Mouse (Mus musculus): ENCODE data around the gene Artn. TPM values are rescaled to one million over a fixed set of nuclear protein-coding genes. Genes with fewer than 3 reads are reported as not detected.
A peak's percentile ranks its signal among the peaks of the same experiment; 100 is the strongest.

Gene Artn
- total RNA-seq, 2 experiments from 2014 or later = 3.6 to 3.9 TPM

DNA sequence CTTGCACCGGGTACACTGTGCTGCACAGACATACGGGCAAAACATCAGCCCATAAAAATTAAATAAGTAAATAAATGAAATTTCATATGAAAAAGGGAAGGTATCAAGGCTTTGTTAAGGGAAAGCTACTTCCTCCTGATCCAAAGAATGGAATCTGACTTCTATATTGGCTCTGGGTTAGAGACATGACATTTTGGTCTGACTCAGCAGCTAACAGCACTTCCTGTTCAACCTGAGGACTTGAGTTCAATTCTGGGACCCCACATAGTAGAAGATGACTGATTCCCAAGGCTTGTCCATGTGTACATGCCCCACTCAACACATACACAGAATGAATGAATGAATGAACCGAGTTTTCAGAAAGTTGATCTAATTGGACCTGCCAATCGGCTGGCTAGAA is 11.7 kb downstream of the Artn start:
- H3K27ac ChIP-seq = no peak overlapping the region
- no peak for DNase-seq (ENCODE audit: extremely low spot score in 1 of 2, low spot score in 2 of 2)
- TF ChIP-seq CTCF (IDR thresholded peaks at IDR 0.05) = no peak
- H3K4me3 ChIP-seq = no peak overlapping the region
- intact Hi-C loops (cut with DNase I) = no loop called here

DNA sequence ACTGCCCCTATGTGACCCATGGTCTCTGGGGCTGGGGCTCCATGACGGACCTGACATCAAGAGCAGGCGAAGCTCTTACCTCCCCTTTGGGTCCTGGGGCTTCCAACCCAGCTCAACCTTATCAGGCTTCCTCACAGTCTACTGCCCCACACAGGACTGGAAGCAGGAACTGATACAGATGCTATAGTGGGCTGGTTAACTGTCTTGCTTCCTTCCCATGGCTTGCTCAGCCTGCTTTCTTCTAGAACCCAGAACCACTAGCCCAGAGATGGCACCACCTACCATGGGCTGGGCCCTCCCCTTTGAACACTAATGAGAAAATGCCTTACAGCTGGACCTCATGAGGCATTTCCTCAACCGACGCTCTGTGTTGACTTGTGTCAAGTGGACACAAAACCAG is 12.2 kb downstream of the Artn start:
- no peak for TF ChIP-seq CTCF (IDR thresholded peaks at IDR 0.05)

DNA sequence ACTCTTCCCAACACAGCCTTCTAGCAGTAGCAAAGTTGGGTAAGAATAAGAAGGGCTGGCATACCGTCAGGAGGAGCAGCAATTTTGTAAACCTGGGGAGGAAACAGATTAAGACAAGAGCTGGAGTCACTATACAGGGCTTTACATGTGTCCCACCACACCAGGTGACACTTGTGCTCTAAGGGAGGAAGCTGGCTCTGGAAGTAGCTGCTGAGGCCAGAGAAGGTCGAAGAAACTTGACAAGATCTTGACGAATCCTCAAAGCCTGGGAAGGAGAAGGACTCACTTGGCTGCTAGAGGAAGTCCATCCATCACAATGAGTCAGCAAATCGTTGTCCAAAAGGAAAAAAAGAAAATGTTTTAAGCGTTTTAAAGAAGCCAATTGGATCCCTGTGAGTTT is 13.2 kb downstream of the Artn start:
- DNase-seq (ENCODE audit: extremely low spot score in 1 of 2, low spot score in 2 of 2) = no peak
- no peak overlapping the region for H3K27ac ChIP-seq
- intact Hi-C loops (cut with DNase I) = no loop called here
- no peak overlapping the region for H3K4me3 ChIP-seq
- no peak for TF ChIP-seq CTCF (IDR thresholded peaks at IDR 0.05)

More for the DNA sequence above, 12.2 kb downstream of the Artn start:
- Histone ChIP-seq H3K4me3 (no peak overlapping the region), H3K27ac (no peak overlapping the region)
- intact Hi-C loops (cut with DNase I) = no loop called here
- no peak for DNase-seq (ENCODE audit: extremely low spot score in 1 of 2, low spot score in 2 of 2)

DNA sequence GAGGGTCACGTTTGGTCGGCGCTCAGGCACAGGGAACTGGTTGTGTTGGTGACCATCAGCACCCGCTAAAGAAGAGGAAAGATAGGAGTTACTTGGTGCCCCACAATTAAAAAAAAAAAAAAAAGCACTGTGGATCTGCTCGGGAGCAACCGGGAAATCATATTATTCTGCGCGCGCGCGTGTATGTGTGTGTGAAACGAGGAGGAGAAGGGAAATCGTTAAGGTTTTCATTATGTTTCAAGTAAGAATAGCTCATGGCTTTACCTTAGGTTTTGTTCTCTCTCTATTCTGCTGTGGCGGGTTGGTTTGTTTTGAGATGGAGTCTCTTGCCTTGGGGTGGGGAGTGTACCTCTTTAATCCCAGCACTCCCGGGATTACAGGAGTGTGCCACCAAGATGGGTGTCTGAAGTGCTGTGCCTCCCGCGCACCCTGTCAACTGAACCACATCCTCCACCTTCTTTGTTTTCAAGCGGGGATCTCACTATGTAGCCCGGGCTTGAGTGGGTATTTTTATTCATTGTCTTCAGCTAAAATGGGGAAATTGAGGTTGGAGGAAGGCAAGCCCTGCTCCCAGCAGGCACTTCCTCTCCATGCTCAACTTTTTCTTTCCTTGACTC is 14.0 kb downstream of the Artn start:
- peak overlapping the region; percentile 95 for H3K4me3 ChIP-seq
- H3K27ac ChIP-seq = peak overlapping the region; percentile 100
- intact Hi-C loops (cut with DNase I) = loop anchor here (2.0 kb wide), 1 partner anchor 29 kb away; the partner anchor contains the start of gene Atp6v0b
- TF ChIP-seq CTCF (IDR thresholded peaks at IDR 0.05) = no peak
- no peak for DNase-seq (ENCODE audit: extremely low spot score in 1 of 2, low spot score in 2 of 2)

DNA sequence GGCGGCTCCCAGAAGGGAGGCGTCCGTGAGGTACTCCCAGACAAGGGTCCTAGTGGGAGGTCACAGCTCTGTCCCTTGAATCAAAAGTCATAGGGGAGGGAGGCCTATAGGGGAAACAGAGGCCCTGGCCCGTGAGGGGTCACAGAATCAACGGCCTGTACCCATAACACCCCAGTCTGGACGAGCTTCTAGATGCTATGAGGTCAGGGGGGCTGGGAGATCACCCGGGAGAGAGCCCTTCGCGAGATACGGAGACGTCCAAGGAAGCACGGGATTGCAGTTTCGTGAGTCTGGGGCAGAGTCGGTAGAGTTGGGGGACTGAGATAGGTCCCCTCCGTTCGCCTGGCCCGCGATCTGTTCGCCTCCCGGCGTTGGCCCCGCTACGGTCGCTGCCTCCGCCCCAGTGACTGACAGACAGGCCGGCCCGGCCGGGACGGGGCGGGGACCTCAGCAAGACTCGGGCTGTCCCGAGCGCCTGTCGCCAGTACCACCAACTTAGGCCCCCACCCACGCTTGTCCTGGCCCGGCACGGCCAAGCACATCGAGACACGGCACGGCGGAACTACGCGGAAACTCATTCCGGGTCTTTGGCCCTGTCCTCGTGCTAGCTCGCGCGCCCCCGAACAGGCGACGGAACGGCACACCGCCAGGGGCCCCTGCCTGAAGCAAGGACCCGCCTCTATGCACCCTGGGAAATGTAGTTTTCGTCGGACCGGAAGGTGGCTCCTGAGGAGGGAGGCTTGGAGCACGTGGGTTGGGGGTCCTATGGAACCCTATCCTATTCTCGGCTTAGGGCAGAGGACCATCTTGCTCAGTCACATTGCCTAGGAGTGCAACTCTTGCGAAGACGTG is 14.7 kb downstream of the Artn start, which contains the start of gene Ipo13:
TSS of gene Ipo13 (minus strand) at position 409 of the 852 bp plus-strand sequence.
- intact Hi-C loops (cut with DNase I) = loop anchor here (2.0 kb wide), 1 partner anchor 28 kb away; the partner anchor contains the start of gene Atp6v0b
- Histone ChIP-seq H3K4me3 (peak within 1 kb of the TSS; percentile 95), H3K27ac (peak within 1 kb of the TSS; percentile 100)
- peak; percentile 89 to 90 for DNase-seq (ENCODE audit: extremely low spot score in 1 of 2, low spot score in 2 of 2)
- TF ChIP-seq CTCF (IDR thresholded peaks at IDR 0.05) = peak; percentile 32

DNA sequence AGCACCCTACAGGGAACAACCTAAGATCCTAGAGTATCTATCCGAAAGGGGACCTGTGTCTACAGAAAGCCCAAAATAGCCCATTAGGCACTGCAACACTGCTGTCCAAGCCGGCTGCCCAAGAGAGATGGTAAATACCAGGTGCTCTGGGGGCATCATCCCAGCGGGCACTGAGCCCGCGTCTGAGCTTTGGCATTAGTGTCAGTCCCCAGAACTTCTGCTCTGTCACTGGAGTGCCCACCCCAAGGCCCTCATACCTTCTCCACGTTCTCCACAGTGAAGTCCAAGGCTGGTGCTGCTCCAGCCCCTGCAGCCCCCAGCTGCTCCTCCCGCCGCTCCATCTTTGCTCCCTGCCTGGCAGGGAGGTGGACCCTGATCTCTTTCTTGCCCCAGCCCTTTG is 15.5 kb downstream of the Artn start:
- intact Hi-C loops (cut with DNase I) = loop anchor here (2.0 kb wide), 1 partner anchor 27 kb away; the partner anchor contains the start of gene Atp6v0b
- no peak for DNase-seq (ENCODE audit: extremely low spot score in 1 of 2, low spot score in 2 of 2)
- Histone ChIP-seq H3K27ac (peak overlapping the region; percentile 100), H3K4me3 (peak overlapping the region; percentile 95)
- no peak for TF ChIP-seq CTCF (IDR thresholded peaks at IDR 0.05)

DNA sequence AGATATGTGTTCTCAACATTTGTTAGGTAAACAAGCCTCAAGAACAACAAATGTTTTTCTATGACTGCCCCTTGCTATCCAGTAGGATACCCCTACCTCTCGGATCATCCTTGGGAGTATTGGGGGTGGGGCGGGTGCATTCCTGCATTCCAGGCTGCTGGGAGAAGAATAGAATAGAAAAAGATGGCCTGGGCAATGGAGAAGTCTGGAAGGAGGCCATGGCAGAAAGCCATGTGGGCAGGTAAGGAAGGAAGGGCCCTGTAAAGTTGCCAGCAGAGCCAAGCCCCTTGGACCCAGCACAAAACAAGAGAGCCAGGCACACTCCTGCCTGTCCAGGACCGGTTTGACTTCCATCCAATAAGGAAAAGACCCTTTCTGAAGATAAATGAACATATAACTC is 16.1 kb downstream of the Artn start:
- Histone ChIP-seq H3K27ac (no peak overlapping the region), H3K4me3 (peak overlapping the region; percentile 95)
- no peak for DNase-seq (ENCODE audit: extremely low spot score in 1 of 2, low spot score in 2 of 2)
- intact Hi-C loops (cut with DNase I) = no loop called here
- TF ChIP-seq CTCF (IDR thresholded peaks at IDR 0.05) = no peak

DNA sequence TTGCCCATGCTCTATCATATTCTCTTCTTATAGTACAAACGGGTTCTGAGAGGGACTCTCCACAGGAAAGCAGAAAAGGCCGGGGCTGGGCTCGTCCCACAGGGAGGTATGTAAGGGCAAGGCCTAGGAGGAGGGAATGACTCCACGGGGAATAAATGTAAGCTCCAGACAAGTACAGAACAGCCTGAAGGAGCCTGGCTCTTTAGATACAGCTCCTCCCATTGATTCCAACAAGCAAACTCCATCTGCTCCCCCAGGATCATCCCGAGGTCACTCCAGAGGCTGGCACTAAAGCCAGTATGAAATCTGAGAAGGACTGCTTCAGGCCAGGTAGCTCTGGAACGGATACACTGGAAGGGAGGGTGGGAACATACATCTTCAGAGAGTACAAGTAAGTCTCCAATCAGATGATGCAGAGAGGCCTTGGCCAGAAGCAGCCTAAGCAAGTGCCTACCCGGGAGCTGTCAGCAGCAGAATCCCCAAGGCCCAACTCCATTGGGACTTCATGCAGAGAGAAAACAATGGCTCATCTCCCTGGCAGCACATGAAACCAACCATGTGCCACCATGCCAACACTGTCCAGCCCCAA is 16.8 kb downstream of the Artn start:
- intact Hi-C loops (cut with DNase I) = no loop called here
- Histone ChIP-seq H3K4me3 (peak overlapping the region; percentile 95), H3K27ac (no peak overlapping the region)
- no peak for TF ChIP-seq CTCF (IDR thresholded peaks at IDR 0.05)
- DNase-seq (ENCODE audit: extremely low spot score in 1 of 2, low spot score in 2 of 2) = no peak

DNA sequence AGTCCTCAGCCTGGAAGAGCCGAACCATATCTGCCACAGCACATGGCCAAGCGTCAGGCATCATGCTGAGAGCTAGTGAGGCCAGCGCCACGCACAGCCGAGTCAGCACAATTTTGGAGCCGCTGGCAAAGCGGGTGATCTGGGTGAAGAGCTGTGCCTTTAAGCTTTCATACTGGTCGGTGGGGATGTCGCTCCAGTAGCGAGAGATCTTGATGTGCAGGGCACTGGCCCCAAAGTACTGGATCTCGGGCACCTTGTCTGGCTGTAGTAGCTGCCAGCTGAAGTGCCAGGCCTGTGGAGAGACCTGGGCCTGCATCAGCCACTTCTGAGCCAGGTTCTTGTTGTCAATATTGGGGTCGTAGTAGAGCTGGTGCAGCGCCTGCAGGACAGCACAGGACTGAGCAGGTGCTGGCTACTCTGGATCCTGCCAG is 17.4 kb downstream of the Artn start:
- Histone ChIP-seq H3K4me3 (peak overlapping the region; percentile 7; the same call in 1 of the 2 replicates), H3K27ac (no peak overlapping the region)
- intact Hi-C loops (cut with DNase I) = no loop called here
- TF ChIP-seq CTCF (IDR thresholded peaks at IDR 0.05) = no peak
- no peak for DNase-seq (ENCODE audit: extremely low spot score in 1 of 2, low spot score in 2 of 2)

DNA sequence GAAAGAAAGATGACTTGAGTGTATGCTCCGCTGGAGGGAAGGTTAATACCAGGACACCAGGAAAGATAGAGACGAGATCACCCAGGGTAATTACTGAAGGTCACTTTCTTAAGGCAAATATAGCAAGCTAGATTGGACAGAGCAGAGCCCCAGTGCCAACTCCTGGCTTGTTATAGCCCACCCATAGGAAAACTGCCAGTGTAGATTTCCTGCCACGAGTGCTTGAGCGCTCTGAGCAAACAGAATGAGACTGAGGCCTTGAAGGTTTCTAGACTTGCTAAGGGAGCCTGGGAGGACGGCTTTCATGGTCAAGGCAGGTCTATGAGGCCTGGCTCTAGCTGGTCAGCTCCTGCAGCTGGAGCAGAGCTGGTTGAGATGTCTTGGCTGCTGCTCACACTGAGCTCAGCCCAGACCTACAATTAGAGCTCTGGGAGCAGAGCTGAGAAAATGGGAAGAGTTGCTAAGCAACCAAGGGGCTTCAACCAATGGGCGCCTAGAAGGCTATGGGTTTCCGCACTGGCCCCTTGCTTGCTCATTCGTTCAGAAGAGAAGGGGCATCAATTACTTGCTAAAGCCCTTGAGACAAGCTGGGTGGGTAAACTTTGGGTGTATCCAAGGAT is 20.6 kb downstream of the Artn start:
- Histone ChIP-seq H3K4me3 (peak overlapping the region; percentile 29; the same call in 1 of the 2 replicates), H3K27ac (peak overlapping the region; percentile 67)
- TF ChIP-seq CTCF (IDR thresholded peaks at IDR 0.05) = no peak
- intact Hi-C loops (cut with DNase I) = no loop called here
- DNase-seq (ENCODE audit: extremely low spot score in 1 of 2, low spot score in 2 of 2) = no peak

DNA sequence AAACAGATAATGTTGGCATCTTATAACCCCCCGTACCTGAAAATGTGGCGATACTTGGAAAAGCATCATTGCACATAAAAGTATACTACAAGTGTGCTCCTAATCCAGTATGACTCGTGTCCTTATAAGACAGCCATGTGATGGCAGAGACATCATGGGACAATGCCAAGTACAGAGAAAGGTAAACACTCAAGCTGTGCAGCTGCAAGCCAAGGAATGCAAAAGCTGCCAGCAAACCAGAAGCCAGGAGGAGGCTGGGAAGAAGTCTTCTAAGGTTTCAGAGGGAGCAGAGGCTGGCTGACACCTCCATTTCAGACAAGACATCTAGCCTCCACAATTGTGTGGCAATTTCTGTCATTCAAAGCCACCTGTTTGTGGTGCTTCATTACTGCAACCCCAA is 23.4 kb downstream of the Artn start:
- H3K27ac ChIP-seq = peak overlapping the region; percentile 24; the same call in 1 of the 2 replicates
- intact Hi-C loops (cut with DNase I) = no loop called here

More for the DNA sequence above, 23.4 kb downstream of the Artn start:
- TF ChIP-seq CTCF (IDR thresholded peaks at IDR 0.05) = no peak
- no peak overlapping the region for H3K4me3 ChIP-seq
- DNase-seq (ENCODE audit: extremely low spot score in 1 of 2, low spot score in 2 of 2) = no peak

Measured in left cerebral cortex, adult 2 months (tissue).